Mouse (Mus musculus) heart, embryonic 14.5 days (tissue): ENCODE measurements at regions not wholly inside any gene's neighbourhood (a gene's known extent, or its start where the extent isn't known, plus 50 kb on each side); places are given as distances from the start of the nearest gene placed in this dataset.
A peak's percentile ranks its signal among the peaks of the same experiment; 100 is the strongest.

ENCODE experiments used
- ATAC-seq: fragments of 200-750 bp; cut with Nextera tagmentation; 2 replicates; pipeline ENCODE4 v1.8.0; 2017; ENCODE audit warnings: low read depth, moderate TSS enrichment; ENCODE audit not compliant: insufficient number of reproducible peaks, insufficient read depth, low FRiP score
- H3K27ac ChIP-seq, 2 experiments: fragments of 200-500 bp in 1 of 2; fragments of 300-500 bp in 1 of 2; sonication (generic) in 1 of 2; replicated peaks in 1 of 2; 2 replicates each; pipeline ENCODE4 v1.5.1; 2012 to 2014; ENCODE audit warnings: low read depth in 2 of 2, low read length in 2 of 2, control low read depth in 1 of 2, mild to moderate bottlenecking in 1 of 2, mixed read lengths in 1 of 2; ENCODE audit not compliant: control insufficient read depth in 1 of 2, insufficient read depth in 1 of 2
- H3K27me3 ChIP-seq: fragments of 300-500 bp; sonication (generic); 2 replicates; pipeline ENCODE4 v1.6.1; 2014; ENCODE audit warnings: mild to moderate bottlenecking, low read length, control low read depth; ENCODE audit not compliant: control insufficient read depth, insufficient read depth
- H3K36me3 ChIP-seq: fragments of 300-500 bp; sonication (generic); 2 replicates; pipeline ENCODE4 v1.6.1; 2014; ENCODE audit warnings: mild to moderate bottlenecking, control low read depth, low read length, mixed read lengths; ENCODE audit not compliant: control insufficient read depth, insufficient read depth
- H3K4me1 ChIP-seq, 2 experiments: fragments of 200-500 bp in 1 of 2; fragments of 300-500 bp in 1 of 2; sonication (generic) in 1 of 2; 2 replicates each; pipeline ENCODE4 v1.6.1; 2012 to 2014; ENCODE audit warnings: low read length in 2 of 2, control low read depth in 1 of 2, mixed read lengths in 1 of 2; ENCODE audit not compliant: control insufficient read depth in 2 of 2, insufficient read depth in 2 of 2
- H3K4me2 ChIP-seq: fragments of 300-500 bp; sonication (generic); 2 replicates; pipeline ENCODE4 v1.6.1; 2014; ENCODE audit warnings: mild to moderate bottlenecking, low read length
- H3K4me3 ChIP-seq, 2 experiments: fragments of 200-500 bp in 1 of 2; fragments of 300-500 bp in 1 of 2; sonication (generic) in 1 of 2; 2 replicates each; pipeline ENCODE4 v1.5.1; 2012 to 2014; ENCODE audit warnings: low read length in 2 of 2, mild to moderate bottlenecking in 2 of 2, control low read depth in 1 of 2, low read depth in 1 of 2, moderate library complexity in 1 of 2; ENCODE audit not compliant: control insufficient read depth in 1 of 2, insufficient read depth in 1 of 2
- H3K9ac ChIP-seq: fragments of 300-500 bp; sonication (generic); 2 replicates; pipeline ENCODE4 v1.6.1; 2014; ENCODE audit warnings: mild to moderate bottlenecking, low read length
- H3K9me3 ChIP-seq: fragments of 300-500 bp; sonication (generic); 2 replicates; pipeline ENCODE4 v1.6.1; 2016; ENCODE audit warnings: low read length, control low read depth; ENCODE audit not compliant: control insufficient read depth
- WGBS: fragments of 180-500 bp; shearing (Covaris S2); extraction: QIAGEN DNeasy Blood & Tissue Kit; methylation state at CpG from one replicate; pipeline ENCODE4 v1.1.7; 2014; 5-methylcytosine and 5-hydroxymethylcytosine counted together

DNA sequence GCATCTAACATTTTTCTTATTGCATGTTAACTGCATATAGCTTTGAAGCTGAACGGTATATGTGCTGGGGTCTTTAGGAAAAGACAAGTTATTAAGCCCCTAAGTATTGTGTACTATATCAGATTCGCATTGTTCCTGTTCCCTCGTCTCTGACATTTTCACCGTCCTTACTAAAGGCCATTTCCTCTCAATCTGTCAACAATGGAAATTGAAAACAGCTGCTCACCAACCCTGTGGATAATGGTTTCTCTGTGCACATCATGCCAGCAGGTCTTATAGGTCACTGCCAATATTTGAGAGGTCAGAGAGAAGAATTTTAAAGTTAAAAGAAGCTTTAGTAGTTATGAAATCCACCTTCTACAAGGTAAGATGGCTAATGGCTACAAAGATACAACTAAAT, 797.4 kb upstream of the Impad1 start:
- no peak overlapping the region for H3K4me2 ChIP-seq
- H3K27me3 ChIP-seq = no peaks in the 10 kb centered on the region
- H3K27ac ChIP-seq = no peak overlapping the region
- no peak for ATAC-seq
- H3K9ac ChIP-seq = no peak overlapping the region
- H3K4me3 ChIP-seq = no peak overlapping the region
- no peaks in the 10 kb centered on the region for H3K4me1 ChIP-seq
- no peaks in the 10 kb centered on the region for H3K36me3 ChIP-seq
- no peaks in the 10 kb centered on the region for H3K9me3 ChIP-seq
- WGBS = 50% methylated on average over 4 of the region's 4 CpGs

GRCm38 (mm10) chr4:5587465-5587864, 794.3 kb upstream of the Impad1 start:
- Histone ChIP-seq H3K4me1 (no peaks in the 10 kb centered on the region; a peak in 1 of 4 replicates), H3K9ac (no peak overlapping the region)

DNA sequence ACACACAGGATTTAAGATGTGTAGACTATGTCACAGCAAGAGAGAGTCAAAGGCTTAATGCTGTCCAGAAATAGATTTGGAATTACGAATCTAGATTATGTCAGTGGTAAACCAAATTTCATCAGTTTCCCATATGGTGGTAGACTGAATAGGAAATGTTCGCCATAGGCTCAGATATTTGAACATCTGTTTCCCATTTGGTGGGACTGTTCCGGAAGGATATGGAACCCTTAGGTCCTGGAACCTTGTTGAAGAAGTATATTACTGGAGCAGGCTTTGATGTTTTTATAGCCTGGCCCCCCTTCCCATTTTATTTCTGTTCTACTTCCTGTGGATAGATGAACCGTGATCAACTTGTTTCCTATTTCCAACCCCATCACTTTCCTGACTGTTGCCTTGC, 792.0 kb upstream of the Impad1 start:
- Histone ChIP-seq H3K36me3 (no peaks in the 10 kb centered on the region), H3K4me2 (no peak overlapping the region), H3K9me3 (no peaks in the 10 kb centered on the region), H3K27ac (no peak overlapping the region), H3K27me3 (no peaks in the 10 kb centered on the region), H3K9ac (no peak overlapping the region), H3K4me3 (no peak overlapping the region), H3K4me1 (no peaks in the 10 kb centered on the region; a peak in 1 of 4 replicates)
- ATAC-seq = no peak
- WGBS = 74% methylated on average over 4 of the region's 4 CpGs

More at GRCm38 (mm10) chr4:5587465-5587864, 794.3 kb upstream of the Impad1 start:
- Histone ChIP-seq H3K36me3 (no peaks in the 10 kb centered on the region), H3K4me2 (no peak overlapping the region), H3K9me3 (no peaks in the 10 kb centered on the region), H3K4me3 (no peak overlapping the region), H3K27ac (no peak overlapping the region), H3K27me3 (no peaks in the 10 kb centered on the region)
- 83% methylated on average over 4 of the region's 4 CpGs for WGBS
- ATAC-seq = no peak

DNA sequence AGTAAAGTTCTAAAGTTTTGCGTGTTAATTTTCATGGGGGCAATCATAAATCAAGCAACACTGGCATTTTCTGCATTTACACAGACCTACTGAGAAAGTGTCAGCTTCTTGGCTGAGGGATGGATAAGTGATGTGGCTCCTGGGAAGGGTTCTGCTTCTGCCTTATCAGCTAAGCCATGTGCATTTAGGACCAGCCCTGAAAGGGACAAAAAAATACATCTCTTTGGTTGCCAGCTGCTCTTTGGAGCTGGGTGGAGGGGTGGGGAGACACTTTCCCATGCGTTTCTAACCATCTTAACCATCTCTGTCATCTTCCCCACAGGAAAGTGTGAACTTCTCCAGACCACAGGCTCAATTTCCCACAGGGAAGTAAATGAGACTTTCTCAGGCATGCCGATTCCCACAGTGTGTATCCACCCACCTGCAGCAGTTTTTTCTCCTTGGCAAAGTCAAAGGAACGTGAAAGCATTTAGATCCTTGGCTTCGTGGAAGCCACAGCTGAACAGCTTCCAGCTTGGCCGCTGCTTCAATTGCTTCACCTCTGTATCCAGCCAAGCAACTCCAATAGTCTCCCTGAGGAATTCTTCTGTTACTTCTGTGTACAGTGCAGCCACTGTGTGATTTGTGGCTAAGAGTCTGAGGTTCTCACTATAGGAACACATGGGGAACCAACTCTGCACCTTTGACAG, 791.0 kb upstream of the Impad1 start:
- Histone ChIP-seq H3K4me2 (no peak overlapping the region), H3K27me3 (no peaks in the 10 kb centered on the region), H3K36me3 (no peaks in the 10 kb centered on the region), H3K9ac (no peak overlapping the region), H3K4me3 (no peak overlapping the region), H3K9me3 (no peaks in the 10 kb centered on the region), H3K4me1 (no peaks in the 10 kb centered on the region; a peak in 1 of 4 replicates), H3K27ac (no peak overlapping the region)
- peak; percentile 66 for ATAC-seq
- WGBS = 49% methylated on average over 6 of the region's 6 CpGs

DNA sequence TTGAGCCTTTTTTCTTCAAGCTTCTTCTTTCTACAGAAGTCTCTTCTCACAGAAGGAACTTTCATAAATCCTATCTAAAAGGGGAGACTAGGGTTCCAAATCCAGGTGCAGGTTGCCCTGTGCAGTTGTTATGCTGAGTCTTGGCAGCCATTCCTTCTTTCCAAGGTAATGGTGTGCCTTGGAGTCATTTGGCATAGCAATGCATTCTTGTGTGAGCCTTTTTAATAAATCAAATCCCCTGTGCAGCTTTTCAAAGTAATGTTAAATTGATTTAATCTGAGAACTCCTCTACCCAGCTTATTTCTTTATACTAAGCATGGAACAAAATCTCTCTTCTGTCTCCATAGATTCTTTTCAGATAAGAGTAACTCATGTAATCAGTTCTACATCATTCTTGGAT, 774.9 kb upstream of the Impad1 start:
- ATAC-seq = no peak
- H3K36me3 ChIP-seq = no peaks in the 10 kb centered on the region
- no peak overlapping the region for H3K9ac ChIP-seq
- H3K27ac ChIP-seq = no peak overlapping the region
- H3K9me3 ChIP-seq = no peaks in the 10 kb centered on the region
- no peaks in the 10 kb centered on the region for H3K4me1 ChIP-seq
- no peak overlapping the region for H3K4me3 ChIP-seq
- no peaks in the 10 kb centered on the region for H3K27me3 ChIP-seq
- no peak overlapping the region for H3K4me2 ChIP-seq

- H3K4me2 ChIP-seq = no peak overlapping the region
- no peaks in the 10 kb centered on the region for H3K27me3 ChIP-seq
- no peak for ATAC-seq
- H3K4me3 ChIP-seq = no peak overlapping the region
- H3K4me1 ChIP-seq = no peaks in the 10 kb centered on the region
- H3K36me3 ChIP-seq = no peaks in the 10 kb centered on the region
- H3K9me3 ChIP-seq = no peaks in the 10 kb centered on the region
- 55% methylated on average over 3 of the region's 3 CpGs for WGBS
- H3K27ac ChIP-seq = no peak overlapping the region
- no peak overlapping the region for H3K9ac ChIP-seq
Observed at GRCm38 (mm10) chr4:5560001-5560657, 767.0 kb upstream of the Impad1 start.

DNA sequence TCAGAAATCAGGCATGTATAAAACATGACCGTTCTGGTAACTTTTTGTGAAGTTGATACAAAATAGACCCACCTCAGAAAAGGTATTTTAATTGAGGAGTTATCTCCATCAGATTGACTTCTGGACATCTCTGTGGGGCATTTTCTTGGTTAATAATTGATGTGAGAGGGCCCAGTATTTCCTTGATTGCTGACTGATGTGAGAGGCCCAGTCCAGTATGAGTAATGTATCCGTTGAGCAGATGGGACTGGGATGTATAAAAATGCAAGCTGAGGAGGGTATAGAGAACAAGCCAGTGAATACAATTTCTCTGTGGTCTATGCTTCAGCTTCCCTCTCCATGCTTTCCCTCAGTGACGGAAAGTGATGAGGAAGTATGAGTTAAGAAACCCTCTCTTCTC, 747.0 kb upstream of the Impad1 start:
- Histone ChIP-seq H3K36me3 (no peaks in the 10 kb centered on the region), H3K9me3 (no peaks in the 10 kb centered on the region), H3K4me3 (no peak overlapping the region), H3K4me2 (no peak overlapping the region), H3K27ac (no peak overlapping the region), H3K4me1 (no peaks in the 10 kb centered on the region), H3K27me3 (no peaks in the 10 kb centered on the region), H3K9ac (no peak overlapping the region)
- no peak for ATAC-seq
- 77% methylated on average over 3 of the region's 3 CpGs for WGBS

- no peaks in the 10 kb centered on the region for H3K27me3 ChIP-seq
- H3K36me3 ChIP-seq = no peaks in the 10 kb centered on the region
- H3K9ac ChIP-seq = no peak overlapping the region
- H3K4me2 ChIP-seq = no peak overlapping the region
- no peaks in the 10 kb centered on the region for H3K9me3 ChIP-seq
- H3K27ac ChIP-seq = no peak overlapping the region
- H3K4me1 ChIP-seq = no peaks in the 10 kb centered on the region
- no peak for ATAC-seq
- no peak overlapping the region for H3K4me3 ChIP-seq
- WGBS = 65% methylated on average over 4 of the region's 4 CpGs
Observed at GRCm38 (mm10) chr4:5530416-5530815, 737.3 kb upstream of the Impad1 start.
